In genomic region chr4:98243502-98243901, GRCm38 (mm10) we compare ENCODE assay signal across 8 mouse cellular contexts.
DNase-seq lines count a peak whose midpoint lies in the region; ATAC-seq and TF ChIP-seq lines count a peak whose summit lies in the region.

No protein-coding gene starts in this region.

- no peaks in the 10 kb centered on the region for H3K9me3 ChIP-seq in embryonic facial prominence, embryonic 13.5 days

- 3% methylated on average over 6 of the region's 6 CpGs for WGBS in embryonic facial prominence, embryonic 13.5 days

- peaks cover 3% of the 10 kb centered on the region; the same call in 1 of the 2 replicates for H3K27me3 ChIP-seq in embryonic facial prominence, embryonic 13.5 days

- H3K9ac ChIP-seq in embryonic facial prominence, embryonic 13.5 days = no peak overlapping the region

- H3K4me1 ChIP-seq in embryonic facial prominence, embryonic 13.5 days = peaks cover 27% of the 10 kb centered on the region

- H3K4me3 ChIP-seq in embryonic facial prominence, embryonic 13.5 days = 0 out of 2 replicates have a peak overlapping the region, but pooled peaks have one; percentile 8
- H3K4me3 ChIP-seq in layer of hippocampus, adult 2 months = peak overlapping the region; percentile 35

- peak overlapping the region; percentile 72 for H3K27ac ChIP-seq in embryonic facial prominence, embryonic 13.5 days
- H3K27ac ChIP-seq in layer of hippocampus, adult 2 months = 0 out of 2 replicates have a peak overlapping the region, but pooled peaks have one; percentile 2

- no peaks in the 10 kb centered on the region for H3K36me3 ChIP-seq in embryonic facial prominence, embryonic 13.5 days

- ATAC-seq in activated CD4-positive, CD25-positive, alpha-beta regulatory T cell, adult 4 months = peak; percentile 86
- ATAC-seq in embryonic facial prominence, embryonic 13.5 days (ENCODE audit: insufficient number of reproducible peaks, insufficient read depth, low FRiP score, low TSS enrichment, low read depth) = no peak
- peak; percentile 63 to 70 for ATAC-seq in hematopoietic stem cell, adult 5-6 weeks (replicated peaks in 1 of 2; ENCODE audit: insufficient read depth in 1 of 2, low FRiP score in 2 of 2, low TSS enrichment in 1 of 2, low read depth in 1 of 2, poor library complexity in 2 of 2, severe bottlenecking in 2 of 2)

- TF ChIP-seq CTCF in layer of hippocampus, adult 2 months (conservative IDR thresholded peaks at IDR 0.05) = peak; percentile 72

- peak overlapping the region; percentile 57 for H3K4me2 ChIP-seq in embryonic facial prominence, embryonic 13.5 days

- peak; percentile 71 to 74 for DNase-seq in B cell, adult 2 months
- DNase-seq in layer of hippocampus, adult 2 months (ENCODE audit: low spot score in 2 of 2) = peak; percentile 19 to 55
- peak; percentile 41 for DNase-seq in lung, postnatal 14 days
- peak; percentile 62 for DNase-seq in right cerebral cortex, postnatal 14 days
- DNase-seq in gastrocnemius, postnatal 4 days (ENCODE audit: low spot score in 2 of 2) = no peak

Comparison
In these comparisons a context has a peak if more than half of its experiments do, and no peak if none do; other contexts are left out.
1. DNase-seq: peak in B cell, adult 2 months (2 of 2), layer of hippocampus, adult 2 months (2 of 2), lung, postnatal 14 days (single experiment) and right cerebral cortex, postnatal 14 days (single experiment); none in gastrocnemius, postnatal 4 days (0 of 2).